Mouse (Mus musculus): ENCODE results near the gene Smc4. TPM values are rescaled to one million over a fixed set of nuclear protein-coding genes. Genes with fewer than 3 reads are reported as not detected.

Gene Smc4
- polyA plus RNA-seq, 1 experiment from 2014 or later = 172 TPM

DNA sequence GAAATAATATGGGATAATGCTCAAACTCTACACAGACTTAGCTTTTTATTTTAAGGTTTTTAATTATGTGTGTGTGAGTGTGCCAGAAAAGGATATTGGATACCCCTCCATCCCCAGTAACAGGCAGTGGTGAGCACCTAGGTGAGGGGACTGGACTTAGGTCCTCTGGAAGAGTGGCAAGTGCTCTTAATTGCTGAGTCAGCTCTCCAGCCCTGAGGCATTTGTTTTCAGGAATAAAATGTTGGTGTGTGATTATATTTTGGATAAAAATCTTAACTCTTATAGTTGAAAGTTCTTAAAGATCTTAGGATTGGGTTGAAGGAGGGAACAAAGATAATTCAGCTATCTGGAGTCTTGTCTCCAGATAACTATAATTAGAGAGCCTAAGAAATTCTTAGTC is 16.2 kb downstream of the Smc4 start:
- peaks cover 66% of the 10 kb centered on the region for H3K36me3 ChIP-seq

DNA sequence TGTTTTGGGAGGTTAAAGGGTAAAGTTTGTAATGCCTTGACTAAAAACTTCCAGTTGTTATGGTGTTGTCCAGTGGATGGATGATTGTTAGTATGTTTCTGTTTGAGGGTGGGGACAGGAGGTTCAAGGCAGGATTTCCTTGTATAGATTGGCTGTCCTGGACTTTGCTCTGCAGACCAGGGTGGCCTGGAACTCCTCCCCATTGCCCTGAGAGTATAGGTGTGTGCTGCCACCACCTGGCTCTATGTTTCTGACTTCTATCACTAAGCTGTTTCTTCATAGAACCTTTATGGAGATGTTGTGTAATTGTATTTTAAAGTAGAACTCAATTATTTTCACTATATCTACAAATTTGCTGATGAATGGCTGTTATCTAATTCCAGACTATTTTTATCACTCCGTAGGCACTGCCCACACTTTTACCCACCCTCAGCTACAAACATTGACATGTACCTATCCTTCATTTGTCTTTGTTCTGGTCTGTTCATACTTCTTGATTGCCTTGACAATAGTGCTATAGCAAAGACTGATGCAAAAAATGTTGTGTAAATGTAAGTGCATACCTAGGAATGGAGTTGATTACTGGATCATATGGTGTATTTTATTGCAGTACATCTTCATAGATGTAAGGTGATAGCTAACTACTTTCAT is 21.7 kb downstream of the Smc4 start:
- no peak overlapping the region for H3K9ac ChIP-seq (replicated peaks)
- no peak overlapping the region for H3K27ac ChIP-seq (replicated peaks)
- H3K9me3 ChIP-seq = no peaks in the 10 kb centered on the region
- peaks cover 66% of the 10 kb centered on the region for H3K36me3 ChIP-seq
- no peaks in the 10 kb centered on the region for H3K27me3 ChIP-seq
- 97% methylated on average over 1 of the region's 1 CpGs for WGBS
- H3K4me1 ChIP-seq = no peaks in the 10 kb centered on the region
- no peak overlapping the region for H3K4me2 ChIP-seq (replicated peaks)
- no peak overlapping the region for H3K4me3 ChIP-seq
- ATAC-seq (ENCODE audit: low FRiP score, low read depth) = no peak

More for the DNA sequence above, 16.2 kb downstream of the Smc4 start:
- no peaks in the 10 kb centered on the region for H3K27me3 ChIP-seq
- no peak overlapping the region for H3K4me3 ChIP-seq
- H3K27ac ChIP-seq (replicated peaks) = no peak overlapping the region
- no peak overlapping the region for H3K9ac ChIP-seq (replicated peaks)
- H3K4me2 ChIP-seq (replicated peaks) = no peak overlapping the region
- H3K4me1 ChIP-seq = no peaks in the 10 kb centered on the region
- no peaks in the 10 kb centered on the region for H3K9me3 ChIP-seq
- no peak for ATAC-seq (ENCODE audit: low FRiP score, low read depth)

DNA sequence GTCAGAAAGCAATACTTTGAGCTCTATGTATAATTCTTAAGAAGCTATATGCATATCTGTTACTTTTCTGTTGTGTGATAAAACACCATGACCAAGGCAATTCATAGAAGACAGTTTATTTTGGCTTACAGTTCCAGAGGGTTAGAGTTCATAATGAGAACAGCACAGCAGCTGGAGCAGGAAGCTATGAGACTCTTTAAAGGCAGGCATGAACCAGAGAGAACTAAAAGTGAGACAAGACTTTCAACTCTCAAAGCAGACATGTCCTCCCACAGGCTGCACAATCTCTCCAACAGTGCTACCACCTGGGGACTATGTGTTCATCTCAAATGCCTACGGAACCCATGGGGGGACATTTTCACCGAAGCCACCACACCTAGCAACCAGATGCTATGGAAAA is 35.6 kb downstream of the Smc4 start:
- Histone ChIP-seq H3K27ac (replicated peaks) (no peak overlapping the region), H3K9me3 (no peaks in the 10 kb centered on the region), H3K36me3 (peaks cover 33% of the 10 kb centered on the region), H3K4me2 (replicated peaks) (peak overlapping the region; percentile 19; the same call in 1 of the 2 replicates), H3K9ac (replicated peaks) (no peak overlapping the region), H3K4me1 (peaks cover 10% of the 10 kb centered on the region), H3K27me3 (no peaks in the 10 kb centered on the region), H3K4me3 (no peak overlapping the region)
- WGBS = 91% methylated on average over 2 of the region's 2 CpGs
- ATAC-seq (ENCODE audit: low FRiP score, low read depth) = no peak

DNA sequence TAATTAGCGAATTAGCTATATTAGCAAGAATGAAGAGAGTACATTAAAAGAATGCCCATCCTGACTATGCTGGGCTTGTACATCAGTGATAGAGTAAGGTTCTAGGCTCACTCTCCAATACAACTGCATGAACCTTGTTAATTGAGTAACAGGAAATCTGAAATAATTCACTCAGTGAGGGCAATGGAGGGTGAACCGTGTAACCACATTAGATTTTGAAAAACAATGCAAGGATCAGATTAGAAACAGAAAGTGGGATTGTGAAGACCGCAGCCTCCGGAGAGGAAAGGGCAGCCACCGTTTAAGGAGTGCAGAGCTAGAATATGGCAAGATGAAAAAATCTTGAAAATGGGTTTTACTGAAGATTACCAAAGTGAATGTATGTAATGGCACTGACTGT is 36.8 kb downstream of the Smc4 start:
- Histone ChIP-seq H3K36me3 (peaks cover 24% of the 10 kb centered on the region), H3K9ac (replicated peaks) (no peak overlapping the region), H3K27me3 (no peaks in the 10 kb centered on the region), H3K27ac (replicated peaks) (no peak overlapping the region), H3K4me2 (replicated peaks) (peak overlapping the region; percentile 32), H3K9me3 (no peaks in the 10 kb centered on the region), H3K4me1 (peaks cover 17% of the 10 kb centered on the region), H3K4me3 (peak overlapping the region; percentile 9)
- WGBS = 69% methylated on average over 5 of the region's 5 CpGs
- ATAC-seq (ENCODE audit: low FRiP score, low read depth) = no peak

DNA sequence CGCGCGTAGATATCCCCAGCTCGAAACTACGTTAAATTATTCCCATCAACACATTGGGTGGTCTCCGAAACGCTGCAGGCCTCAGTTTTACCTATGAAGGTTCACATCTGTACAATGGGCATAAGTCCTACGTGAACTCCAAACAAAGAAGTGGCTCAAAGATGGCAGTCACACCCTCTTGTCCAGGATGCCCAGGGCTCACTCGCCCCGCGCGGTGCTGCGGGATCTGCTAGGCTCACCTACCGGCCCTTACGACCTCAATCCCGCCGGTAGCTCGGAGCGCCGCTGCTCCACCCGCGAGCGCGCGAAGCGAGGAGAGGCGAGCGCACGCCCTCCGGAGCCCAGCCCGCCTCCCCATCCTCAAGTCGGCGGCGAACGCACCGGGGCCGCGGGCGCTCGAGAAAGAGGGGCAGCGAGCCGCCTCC is 39.6 kb downstream of the Smc4 start:
- ATAC-seq (ENCODE audit: low FRiP score, low read depth) = peak; percentile 75
- peaks cover 11% of the 10 kb centered on the region for H3K36me3 ChIP-seq
- H3K4me1 ChIP-seq = peaks cover 17% of the 10 kb centered on the region
- WGBS = under 1% methylated on average over 42 of the region's 42 CpGs
- peak overlapping the region; percentile 86 for H3K4me3 ChIP-seq
- peak overlapping the region; percentile 95 for H3K27ac ChIP-seq (replicated peaks)
- peak overlapping the region; percentile 97 for H3K9ac ChIP-seq (replicated peaks)
- H3K4me2 ChIP-seq (replicated peaks) = peak overlapping the region; percentile 68
- H3K27me3 ChIP-seq = peaks cover 4% of the 10 kb centered on the region; the same call in 1 of the 2 replicates
- no peaks in the 10 kb centered on the region for H3K9me3 ChIP-seq

DNA sequence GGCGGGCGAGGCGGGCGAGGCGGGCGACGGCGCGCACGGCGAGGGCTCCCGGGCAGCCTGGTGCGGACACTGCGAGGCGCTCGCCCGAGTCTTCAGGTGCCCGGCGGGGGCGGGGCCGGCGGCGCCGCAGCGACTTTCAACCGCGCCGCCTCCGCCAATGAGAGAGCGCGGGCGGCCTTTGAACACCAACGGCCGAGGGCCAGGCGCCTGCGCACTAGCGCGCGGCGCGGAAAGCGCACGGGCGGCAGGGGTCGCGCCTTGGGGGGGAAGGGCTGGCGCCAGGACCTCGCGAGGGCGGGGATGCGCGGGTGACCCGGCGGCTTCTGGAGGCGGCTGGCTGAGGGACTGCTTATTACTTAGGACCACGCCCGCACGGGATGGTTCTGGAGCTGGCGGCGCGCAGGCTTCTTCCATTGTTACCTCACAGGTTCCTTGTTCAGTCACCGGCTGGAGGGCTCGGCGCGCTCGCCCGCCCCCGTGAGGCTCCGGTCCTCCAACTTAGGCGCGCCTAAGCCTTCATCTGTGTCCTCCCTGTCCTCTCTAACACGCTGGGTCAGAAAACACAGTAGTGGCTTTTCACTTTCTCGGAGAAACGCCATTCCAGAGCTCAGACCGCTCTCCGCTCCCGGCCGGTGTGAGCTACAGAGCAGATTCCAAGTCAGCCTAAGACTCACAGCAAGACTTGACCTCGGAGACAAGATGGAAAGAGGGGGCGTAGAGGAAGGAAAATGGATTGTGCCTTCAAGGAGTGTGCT is 40.3 kb downstream of the Smc4 start, which contains the start of gene Trim59:
Gene Trim59, minus strand, starts transcription at position 111 of the 755 bp plus-strand sequence.
- peak within 1 kb of the TSS; percentile 97 for H3K9ac ChIP-seq (replicated peaks)
- H3K4me1 ChIP-seq = peaks cover 17% of the 10 kb centered on the region
- peak within 1 kb of the TSS; percentile 86 for H3K4me3 ChIP-seq
- H3K9me3 ChIP-seq = no peaks in the 10 kb centered on the region
- peak within 1 kb of the TSS; percentile 95 for H3K27ac ChIP-seq (replicated peaks)
- under 1% methylated on average over 72 of the region's 80 CpGs for WGBS
- H3K4me2 ChIP-seq (replicated peaks) = peak within 1 kb of the TSS; percentile 68
- peak; percentile 97 for ATAC-seq (ENCODE audit: low FRiP score, low read depth)
- peaks cover 4% of the 10 kb centered on the region; the same call in 1 of the 2 replicates for H3K27me3 ChIP-seq
- peaks cover 11% of the 10 kb centered on the region for H3K36me3 ChIP-seq

DNA sequence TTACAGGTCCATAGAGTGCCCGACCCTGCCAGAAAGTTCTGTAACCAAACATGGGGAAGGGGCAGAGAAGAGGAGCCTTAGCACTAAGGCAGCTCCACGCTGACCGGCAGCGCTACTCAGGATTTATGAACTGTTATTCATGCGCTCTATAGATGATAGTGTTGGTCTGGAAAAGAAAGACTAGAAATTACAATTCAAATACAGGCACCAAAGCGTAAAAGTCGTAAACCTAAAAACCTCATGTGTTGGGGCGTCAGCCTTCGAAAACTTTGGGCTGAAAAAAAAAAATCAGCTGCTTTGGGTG is 40.8 kb downstream of the Smc4 start:
- 9% methylated on average over 9 of the region's 9 CpGs for WGBS
- no peak for ATAC-seq (ENCODE audit: low FRiP score, low read depth)
- no peaks in the 10 kb centered on the region for H3K9me3 ChIP-seq
- H3K27me3 ChIP-seq = peaks cover 4% of the 10 kb centered on the region; the same call in 1 of the 2 replicates
- peak overlapping the region; percentile 97 for H3K9ac ChIP-seq (replicated peaks)
- H3K27ac ChIP-seq (replicated peaks) = peak overlapping the region; percentile 95
- H3K4me2 ChIP-seq (replicated peaks) = peak overlapping the region; percentile 68
- H3K36me3 ChIP-seq = peaks cover 7% of the 10 kb centered on the region
- peak overlapping the region; percentile 86 for H3K4me3 ChIP-seq
- peaks cover 17% of the 10 kb centered on the region for H3K4me1 ChIP-seq

DNA sequence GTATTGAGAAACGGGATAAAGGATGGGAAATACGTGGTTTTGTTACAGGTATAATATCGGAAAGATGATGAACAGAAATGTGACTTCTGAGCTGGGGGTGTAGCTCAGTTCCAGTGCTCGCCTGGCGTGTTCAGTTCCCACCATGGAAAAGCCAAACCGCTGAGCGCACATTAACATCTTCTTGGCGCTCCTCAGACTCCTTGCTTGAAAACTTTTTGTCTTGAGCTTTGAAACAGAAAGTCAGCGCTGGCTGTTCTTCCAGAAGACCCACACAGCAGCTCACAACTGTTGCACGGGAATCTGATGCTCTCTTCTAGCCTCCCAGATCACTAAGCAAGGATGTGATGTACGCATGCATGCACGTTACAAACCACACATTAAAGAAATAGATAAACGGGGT is 41.2 kb downstream of the Smc4 start:
- Histone ChIP-seq H3K9me3 (no peaks in the 10 kb centered on the region), H3K9ac (replicated peaks) (0 out of 2 replicates have a peak overlapping the region, but pooled peaks have one; percentile 97), H3K4me3 (peak overlapping the region; percentile 86), H3K4me2 (replicated peaks) (peak overlapping the region; percentile 68), H3K36me3 (peaks cover 4% of the 10 kb centered on the region; the same call in 1 of the 2 replicates), H3K4me1 (peaks cover 15% of the 10 kb centered on the region), H3K27ac (replicated peaks) (no peak overlapping the region), H3K27me3 (peaks cover 4% of the 10 kb centered on the region; the same call in 1 of the 2 replicates)
- ATAC-seq (ENCODE audit: low FRiP score, low read depth) = no peak
- WGBS = 20% methylated on average over 13 of the region's 13 CpGs

DNA sequence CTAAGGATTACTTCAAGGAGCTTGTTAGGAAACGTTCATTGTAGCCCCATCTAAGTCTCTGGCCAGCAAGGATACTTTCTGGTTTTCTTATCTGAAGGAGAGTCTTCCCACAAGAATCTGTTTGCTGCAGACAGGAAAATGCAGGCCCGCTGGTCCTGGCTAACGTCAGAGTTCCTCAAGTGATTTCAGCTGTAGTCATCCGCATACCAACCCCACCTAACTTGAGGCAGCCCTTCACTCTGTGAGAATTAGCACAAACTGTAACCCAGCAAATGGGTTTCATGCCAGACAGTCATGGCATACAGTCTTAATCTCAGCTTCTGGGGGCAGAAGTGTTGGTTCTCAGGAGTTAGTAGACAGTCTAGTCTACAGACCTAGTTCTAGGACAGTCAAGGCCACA is 42.0 kb downstream of the Smc4 start:
- H3K27me3 ChIP-seq = peaks cover 4% of the 10 kb centered on the region; the same call in 1 of the 2 replicates
- peaks cover 15% of the 10 kb centered on the region for H3K4me1 ChIP-seq
- H3K9me3 ChIP-seq = no peaks in the 10 kb centered on the region
- WGBS = 76% methylated on average over 4 of the region's 4 CpGs
- ATAC-seq (ENCODE audit: low FRiP score, low read depth) = no peak
- H3K9ac ChIP-seq (replicated peaks) = no peak overlapping the region
- no peak overlapping the region for H3K4me2 ChIP-seq (replicated peaks)
- no peak overlapping the region for H3K27ac ChIP-seq (replicated peaks)
- H3K4me3 ChIP-seq = no peak overlapping the region
- H3K36me3 ChIP-seq = no peaks in the 10 kb centered on the region; the same call in 1 of the 2 replicates

DNA sequence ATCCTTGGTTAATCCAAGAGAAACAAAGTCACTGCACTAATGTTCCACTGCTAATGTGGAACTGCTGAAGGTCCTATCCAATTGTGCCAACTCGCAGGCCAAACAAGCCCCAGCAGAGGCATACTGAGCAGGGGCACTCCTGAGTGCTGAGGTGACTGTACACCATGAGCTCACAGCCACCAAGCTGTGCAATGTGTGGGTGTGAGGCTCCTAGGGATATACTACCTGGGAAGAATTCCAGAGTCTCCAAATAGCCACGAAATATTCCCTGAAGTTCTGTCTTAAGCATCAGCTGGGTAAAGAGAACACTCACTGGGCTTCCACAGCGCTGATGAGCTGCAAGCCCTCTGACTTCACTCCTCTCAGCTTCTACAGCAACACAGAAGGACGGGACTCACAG is 43.1 kb downstream of the Smc4 start:
- H3K36me3 ChIP-seq = no peaks in the 10 kb centered on the region
- WGBS = 85% methylated on average over 4 of the region's 4 CpGs
- no peak overlapping the region for H3K4me2 ChIP-seq (replicated peaks)
- peaks cover 4% of the 10 kb centered on the region; the same call in 1 of the 2 replicates for H3K27me3 ChIP-seq
- peaks cover 9% of the 10 kb centered on the region for H3K4me1 ChIP-seq
- no peak overlapping the region for H3K27ac ChIP-seq (replicated peaks)
- ATAC-seq (ENCODE audit: low FRiP score, low read depth) = no peak
- no peak overlapping the region for H3K4me3 ChIP-seq
- H3K9ac ChIP-seq (replicated peaks) = no peak overlapping the region
- no peaks in the 10 kb centered on the region for H3K9me3 ChIP-seq

DNA sequence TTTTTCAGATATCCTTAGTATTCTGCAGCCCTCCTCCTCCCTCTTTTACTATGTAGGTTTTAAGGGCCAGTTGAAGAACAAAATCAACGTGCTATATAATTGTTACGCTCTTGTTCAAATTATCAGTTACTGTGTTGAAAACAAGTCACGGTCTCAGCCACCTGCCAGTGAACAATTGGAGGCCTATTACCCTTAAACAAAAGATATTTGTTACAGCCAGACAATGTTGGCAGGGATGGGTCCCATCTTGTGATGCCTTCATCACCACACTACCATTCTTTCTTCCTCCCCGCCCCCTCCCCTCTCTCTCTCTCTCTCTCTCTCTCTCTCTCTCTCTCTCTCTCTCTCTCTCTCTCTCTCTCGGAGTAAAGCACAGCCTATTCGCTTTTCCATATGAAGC is 44.5 kb downstream of the Smc4 start:
- Histone ChIP-seq H3K4me1 (peaks cover 7% of the 10 kb centered on the region), H3K27me3 (peaks cover 4% of the 10 kb centered on the region; the same call in 1 of the 2 replicates), H3K9ac (replicated peaks) (no peak overlapping the region), H3K4me3 (no peak overlapping the region), H3K27ac (replicated peaks) (no peak overlapping the region), H3K36me3 (no peaks in the 10 kb centered on the region), H3K9me3 (no peaks in the 10 kb centered on the region), H3K4me2 (replicated peaks) (no peak overlapping the region)
- ATAC-seq (ENCODE audit: low FRiP score, low read depth) = no peak
- 77% methylated on average over 6 of the region's 6 CpGs for WGBS

DNA sequence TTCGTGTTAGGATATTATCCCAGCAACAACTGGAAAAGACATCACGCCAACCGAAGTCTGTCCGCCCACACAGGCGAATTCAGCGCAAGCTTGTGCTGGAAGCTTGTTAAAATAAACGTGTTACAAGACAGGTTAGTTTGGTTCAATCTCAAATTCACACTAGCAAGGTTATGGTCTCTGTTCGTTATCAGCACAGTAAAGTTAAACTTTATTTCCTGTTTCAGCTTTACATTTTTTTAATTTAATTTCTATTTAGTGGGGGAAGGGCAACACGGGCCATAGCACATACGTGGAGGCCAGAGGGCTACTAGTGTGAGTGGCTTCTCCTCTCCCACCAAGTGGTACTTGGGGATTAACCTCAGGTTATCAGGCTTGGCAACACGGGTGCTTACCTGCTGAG is 47.4 kb downstream of the Smc4 start:
- H3K4me2 ChIP-seq (replicated peaks) = no peak overlapping the region
- H3K9me3 ChIP-seq = no peaks in the 10 kb centered on the region
- no peak overlapping the region for H3K4me3 ChIP-seq
- H3K27me3 ChIP-seq = peaks cover 4% of the 10 kb centered on the region; the same call in 1 of the 2 replicates
- ATAC-seq (ENCODE audit: low FRiP score, low read depth) = no peak
- H3K9ac ChIP-seq (replicated peaks) = no peak overlapping the region
- no peaks in the 10 kb centered on the region for H3K4me1 ChIP-seq
- H3K36me3 ChIP-seq = no peaks in the 10 kb centered on the region
- no peak overlapping the region for H3K27ac ChIP-seq (replicated peaks)
- WGBS = 93% methylated on average over 11 of the region's 11 CpGs
